Mouse (Mus musculus) thymus, postnatal 25 days (tissue): ENCODE data around the gene Shisa3.
A peak's percentile ranks its signal among the peaks of the same experiment; 100 is the strongest.

Experiments used
- DNase-seq: peaks from one replicate; pipeline ENCODE4 v3.0.0; 2022

Gene Shisa3

GRCm38 (mm10) chr5:67633831-67634268 lies 26.2 kb downstream of the Shisa3 start:
- no peak for DNase-seq

DNA sequence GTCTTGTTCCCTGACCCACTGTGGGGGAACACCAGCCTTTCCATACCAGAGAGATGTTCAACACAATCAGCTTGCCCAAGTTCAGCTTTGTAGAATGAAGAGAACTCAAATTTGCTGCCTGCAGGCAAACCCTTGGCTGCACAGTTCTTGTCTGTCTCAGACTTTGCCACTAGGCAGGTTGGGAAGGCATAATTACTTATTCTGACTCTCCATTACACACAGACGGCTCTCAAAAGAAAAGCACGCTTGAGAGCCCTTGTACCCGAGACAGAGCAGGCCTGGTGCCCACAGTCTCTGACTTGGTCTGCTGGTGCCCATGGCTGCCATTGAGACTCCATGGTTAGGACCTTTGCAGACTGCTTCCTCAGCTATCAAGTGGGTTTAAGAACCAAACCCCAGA lies 26.7 kb downstream of the Shisa3 start:
- no peak for DNase-seq

DNA sequence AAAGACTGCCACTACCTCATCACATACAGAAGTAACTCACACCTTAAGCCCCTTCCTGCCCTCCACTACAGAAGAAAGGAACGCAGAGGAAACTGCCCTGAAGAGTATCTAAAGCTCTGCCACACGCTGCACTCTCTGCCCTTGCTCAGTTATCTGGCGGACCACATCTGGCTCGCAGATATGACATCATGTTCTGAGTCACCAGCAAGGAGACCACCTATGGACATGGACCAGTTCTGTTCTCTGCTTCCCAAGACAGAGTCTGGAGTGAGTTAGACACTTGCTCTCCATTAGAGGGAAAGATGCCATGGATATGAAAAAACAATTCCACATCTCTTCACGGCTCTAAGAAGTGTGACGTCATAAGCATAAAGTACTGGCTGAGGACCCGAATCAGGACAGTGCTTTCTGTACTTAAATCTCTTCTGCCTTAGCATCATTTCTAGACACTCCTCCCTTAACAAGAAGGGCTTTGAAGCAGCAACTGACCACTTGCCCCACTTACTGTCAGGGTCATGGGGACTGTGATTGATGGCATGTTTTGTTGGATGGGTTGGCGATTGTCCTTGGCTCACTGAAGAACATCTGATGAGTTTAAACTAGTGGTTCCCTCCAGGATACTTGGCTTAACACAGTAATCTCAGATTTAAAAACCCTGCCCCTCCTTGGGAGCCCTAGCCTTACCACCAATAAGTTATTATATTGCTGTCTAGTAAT lies 33.1 kb downstream of the Shisa3 start:
- no peak for DNase-seq

GRCm38 (mm10) chr5:67641406-67642120 lies 33.9 kb downstream of the Shisa3 start:
- no peak for DNase-seq

DNA sequence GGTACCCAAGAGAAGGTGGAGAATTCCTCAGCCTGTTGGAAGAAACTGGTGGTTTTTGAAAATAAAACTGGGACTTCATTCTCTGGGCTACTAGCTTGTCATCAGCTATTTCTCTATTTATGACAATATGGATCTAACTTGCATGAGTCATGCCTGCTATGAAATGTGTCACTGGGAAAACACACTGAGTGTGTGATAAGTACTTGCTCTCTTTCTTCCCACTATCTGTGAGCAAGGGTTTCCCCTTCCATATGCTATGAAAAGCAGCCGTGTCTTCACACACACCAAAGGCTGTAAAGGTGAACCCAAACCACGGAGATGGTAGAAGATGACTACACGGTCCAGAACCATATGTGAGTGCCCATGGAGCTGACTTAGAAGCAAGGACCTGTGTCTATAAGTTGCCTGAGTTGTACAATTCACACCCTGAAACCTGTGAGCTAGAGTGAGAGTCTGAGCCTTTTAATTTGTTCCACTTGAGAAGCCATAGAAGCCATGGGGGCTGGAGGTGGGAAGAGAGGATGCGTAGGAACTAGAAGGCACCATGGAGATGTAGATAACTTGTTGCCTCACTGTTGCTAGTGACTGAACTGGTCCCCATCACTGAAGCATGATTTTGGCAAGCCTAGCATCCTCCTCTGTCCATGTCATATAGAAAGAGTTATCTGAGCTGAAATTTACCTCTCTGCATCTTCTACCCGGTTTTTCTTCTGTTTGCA lies 36.0 kb downstream of the Shisa3 start:
- no peak for DNase-seq

GRCm38 (mm10) chr5:67646756-67647529 lies 39.3 kb downstream of the Shisa3 start:
- no peak for DNase-seq

DNA sequence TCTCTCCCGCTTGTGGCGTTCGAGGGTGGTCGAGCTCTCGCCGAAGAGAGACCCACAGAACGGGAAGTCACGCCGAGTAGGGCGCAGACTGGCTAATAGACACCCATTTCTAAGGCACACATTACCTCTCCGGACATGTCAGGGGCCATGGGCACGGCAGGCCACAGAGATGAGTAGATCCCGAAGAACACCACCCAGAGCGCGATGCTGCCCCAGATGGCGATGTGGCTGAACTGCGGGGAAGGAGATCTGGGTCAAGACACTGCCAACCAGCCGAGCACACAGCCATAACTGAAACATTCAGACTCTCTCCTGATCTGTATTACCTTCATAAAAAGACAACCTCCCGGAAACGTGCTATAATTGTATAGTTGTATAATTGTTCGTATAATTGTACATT lies 39.9 kb downstream of the Shisa3 start:
- peak; percentile 12 for DNase-seq

- DNase-seq, result no peak
These were observed 41.5 kb downstream of the Shisa3 start for GRCm38 (mm10) chr5:67649156-67649555.

GRCm38 (mm10) chr5:67650021-67650420 lies 42.3 kb downstream of the Shisa3 start:
- no peak for DNase-seq

DNA sequence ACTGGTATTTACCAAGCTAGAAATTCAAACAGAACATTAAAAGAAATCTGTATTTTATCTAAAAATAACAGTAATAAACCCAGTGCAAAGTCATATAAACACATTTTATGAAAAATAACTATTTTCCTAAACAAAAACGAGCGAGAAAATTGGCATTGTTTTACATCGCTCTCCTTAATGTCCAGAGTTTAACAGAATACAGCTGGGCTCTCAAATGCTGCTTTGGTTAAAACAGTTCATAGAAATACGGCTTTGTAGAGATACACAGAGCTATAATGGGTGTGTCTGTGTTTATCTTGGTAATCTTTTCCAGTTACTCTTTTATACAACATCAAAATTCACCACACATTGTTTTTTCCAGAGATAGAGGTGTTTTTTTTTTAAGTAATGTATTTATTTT lies 44.8 kb downstream of the Shisa3 start:
- DNase-seq, result no peak

GRCm38 (mm10) chr5:67653543-67653942 lies 45.9 kb downstream of the Shisa3 start:
- no peak for DNase-seq

GRCm38 (mm10) chr5:67654572-67654971 lies 46.9 kb downstream of the Shisa3 start:
- no peak for DNase-seq

- DNase-seq, result no peak
These were observed 48.2 kb downstream of the Shisa3 start for GRCm38 (mm10) chr5:67655696-67656519.

DNA sequence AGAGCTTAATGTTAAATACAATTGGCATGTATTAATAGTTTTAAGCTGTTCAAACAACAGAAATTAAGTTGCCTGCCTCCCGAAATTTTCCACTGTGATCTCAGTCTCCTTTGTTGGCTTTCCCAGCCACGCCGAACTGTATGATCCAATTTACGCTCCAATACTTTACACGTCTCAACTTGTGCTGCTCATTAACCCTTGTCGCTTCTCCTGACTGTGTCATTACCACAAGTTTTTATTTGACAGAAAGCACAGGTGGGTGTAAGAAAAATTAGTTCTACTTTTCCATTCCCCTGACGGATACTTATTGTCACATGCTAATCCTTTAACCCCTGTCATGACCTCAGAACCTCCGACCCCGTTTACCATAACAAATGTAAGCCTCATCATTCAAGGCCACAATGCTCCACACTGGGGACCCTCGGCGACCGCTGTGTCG lies 49.2 kb downstream of the Shisa3 start:
- DNase-seq, result no peak

GRCm38 (mm10) chr5:67659864-67660263 lies 52.2 kb downstream of the Shisa3 start:
- DNase-seq, result no peak

DNA sequence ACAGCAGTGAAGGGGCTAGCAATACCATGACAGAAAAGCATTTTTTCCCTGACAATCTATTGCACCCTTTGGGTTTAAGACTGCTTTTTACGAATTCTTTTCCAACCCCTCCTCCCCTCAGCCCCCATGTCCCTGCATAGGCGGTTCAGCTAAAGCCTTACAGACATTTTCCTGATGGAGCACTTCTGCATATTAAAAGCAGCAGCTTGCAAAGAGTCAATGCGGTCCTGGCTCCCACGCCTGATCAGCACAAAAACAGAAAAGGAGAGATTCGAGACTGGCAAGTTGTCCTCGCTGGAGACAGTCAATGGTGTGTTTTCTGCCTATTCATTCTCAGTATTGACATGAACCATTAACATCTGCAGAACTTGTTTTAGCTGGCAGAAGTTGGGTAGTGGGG lies 55.0 kb downstream of the Shisa3 start:
- no peak for DNase-seq

- DNase-seq, result no peak
These were observed 61.8 kb downstream of the Shisa3 start for GRCm38 (mm10) chr5:67669436-67669896.

GRCm38 (mm10) chr5:67670158-67670557 lies 62.5 kb downstream of the Shisa3 start:
- no peak for DNase-seq

DNA sequence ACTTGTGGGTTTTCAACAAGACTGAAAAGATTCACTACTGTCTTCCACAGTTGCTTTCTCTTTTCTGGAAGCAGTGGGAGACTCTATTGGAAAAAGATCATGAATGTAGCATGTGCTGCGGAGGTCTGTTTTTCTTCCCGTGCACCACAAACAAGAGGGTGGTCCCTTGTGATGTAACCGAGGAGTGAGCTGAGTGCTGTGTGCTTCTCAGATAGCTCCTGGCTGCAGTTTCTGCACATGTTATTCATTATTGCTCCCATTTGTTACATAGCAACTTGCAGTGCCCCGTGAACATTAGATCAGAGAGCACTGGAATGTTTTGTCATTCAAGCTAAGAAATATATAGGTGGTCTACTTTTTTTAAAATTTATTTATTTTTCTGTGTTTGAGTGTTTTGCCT lies 65.3 kb downstream of the Shisa3 start:
- DNase-seq, result no peak
